Mouse (Mus musculus): Measurements from ENCODE around the gene Pfas. TPM values are rescaled to one million over a fixed set of nuclear protein-coding genes. Genes with fewer than 3 reads are reported as not detected.

Gene Pfas
- polyA plus RNA-seq, 1 experiment from 2014 or later: 24.1 TPM

GRCm38 (mm10) chr11:69045531-69046394, 37.5 kb upstream of the Pfas start, which contains the start of gene Aurkb:
Gene Aurkb (plus strand): TSS chr11:69045647.
- Histone ChIP-seq H3K36me3 (ENCODE audit: control insufficient read depth, insufficient read depth, low read length) (peaks cover 3% of the 10 kb centered on the region), H3K9ac (ENCODE audit: low read length) (peak within 1 kb of the TSS; percentile 86), H3K27me3 (ENCODE audit: control insufficient read depth, insufficient read depth, low read length) (no peaks in the 10 kb centered on the region), H3K27ac (ENCODE audit: low read length) (peak within 1 kb of the TSS; percentile 90), H3K9me3 (replicated peaks; ENCODE audit: control insufficient read depth, low read length) (no peaks in the 10 kb centered on the region), H3K4me3 (replicated peaks; ENCODE audit: low read length) (peak within 1 kb of the TSS; percentile 88), H3K4me1 (ENCODE audit: control insufficient read depth, insufficient read depth, low read length) (peaks cover 12% of the 10 kb centered on the region), H3K4me2 (ENCODE audit: low read depth, low read length) (peak within 1 kb of the TSS; percentile 79)
- under 1% methylated on average over 54 of the region's 54 CpGs for WGBS
- ATAC-seq (ENCODE audit: insufficient read depth, low FRiP score): peak; percentile 75

GRCm38 (mm10) chr11:69038173-69038572, 29.9 kb upstream of the Pfas start:
- H3K27ac ChIP-seq (ENCODE audit: low read length): no peak overlapping the region; the same call in 1 of the 2 replicates

GRCm38 (mm10) chr11:69037231-69038061, 29.2 kb upstream of the Pfas start:
- H3K4me2 ChIP-seq (ENCODE audit: low read depth, low read length): peak overlapping the region; percentile 76
- peaks cover 26% of the 10 kb centered on the region for H3K4me1 ChIP-seq (ENCODE audit: control insufficient read depth, insufficient read depth, low read length)
- peaks cover 18% of the 10 kb centered on the region for H3K36me3 ChIP-seq (ENCODE audit: control insufficient read depth, insufficient read depth, low read length)
- peak; percentile 39; the same call in 1 of the 2 replicates for ATAC-seq (ENCODE audit: insufficient read depth, low FRiP score)
- peak overlapping the region; percentile 85 for H3K9ac ChIP-seq (ENCODE audit: low read length)
- under 1% methylated on average over 34 of the region's 34 CpGs for WGBS
- no peaks in the 10 kb centered on the region for H3K27me3 ChIP-seq (ENCODE audit: control insufficient read depth, insufficient read depth, low read length)
- no peaks in the 10 kb centered on the region for H3K9me3 ChIP-seq (replicated peaks; ENCODE audit: control insufficient read depth, low read length)
- H3K4me3 ChIP-seq (replicated peaks; ENCODE audit: low read length): peak overlapping the region; percentile 87
- H3K27ac ChIP-seq (ENCODE audit: low read length): peak overlapping the region; percentile 87

More at GRCm38 (mm10) chr11:69038173-69038572, 29.9 kb upstream of the Pfas start:
- peaks cover 16% of the 10 kb centered on the region for H3K36me3 ChIP-seq (ENCODE audit: control insufficient read depth, insufficient read depth, low read length)
- H3K4me1 ChIP-seq (ENCODE audit: control insufficient read depth, insufficient read depth, low read length): peaks cover 26% of the 10 kb centered on the region
- no peak overlapping the region for H3K9ac ChIP-seq (ENCODE audit: low read length)
- H3K4me3 ChIP-seq (replicated peaks; ENCODE audit: low read length): no peak overlapping the region
- no peak overlapping the region for H3K4me2 ChIP-seq (ENCODE audit: low read depth, low read length)
- ATAC-seq (ENCODE audit: insufficient read depth, low FRiP score): no peak
- H3K9me3 ChIP-seq (replicated peaks; ENCODE audit: control insufficient read depth, low read length): no peaks in the 10 kb centered on the region
- no peaks in the 10 kb centered on the region for H3K27me3 ChIP-seq (ENCODE audit: control insufficient read depth, insufficient read depth, low read length)
- 75% methylated on average over 5 of the region's 5 CpGs for WGBS

- Histone ChIP-seq H3K9me3 (replicated peaks; ENCODE audit: control insufficient read depth, low read length) (no peaks in the 10 kb centered on the region), H3K36me3 (ENCODE audit: control insufficient read depth, insufficient read depth, low read length) (peaks cover 18% of the 10 kb centered on the region), H3K27me3 (ENCODE audit: control insufficient read depth, insufficient read depth, low read length) (no peaks in the 10 kb centered on the region), H3K4me2 (ENCODE audit: low read depth, low read length) (peak overlapping the region; percentile 76), H3K27ac (ENCODE audit: low read length) (peak overlapping the region; percentile 87), H3K4me3 (replicated peaks; ENCODE audit: low read length) (peak overlapping the region; percentile 87), H3K4me1 (ENCODE audit: control insufficient read depth, insufficient read depth, low read length) (peaks cover 26% of the 10 kb centered on the region), H3K9ac (ENCODE audit: low read length) (peak overlapping the region; percentile 85)
- WGBS: 9% methylated on average over 20 of the region's 20 CpGs
- peak; percentile 22; the same call in 1 of the 2 replicates for ATAC-seq (ENCODE audit: insufficient read depth, low FRiP score)
These were observed 28.4 kb upstream of the Pfas start for GRCm38 (mm10) chr11:69036486-69037230.

- peak overlapping the region; percentile 76 for H3K4me2 ChIP-seq (ENCODE audit: low read depth, low read length)
- WGBS: 7% methylated on average over 8 of the region's 8 CpGs
- peaks cover 26% of the 10 kb centered on the region for H3K4me1 ChIP-seq (ENCODE audit: control insufficient read depth, insufficient read depth, low read length)
- ATAC-seq (ENCODE audit: insufficient read depth, low FRiP score): no peak
- peaks cover 18% of the 10 kb centered on the region for H3K36me3 ChIP-seq (ENCODE audit: control insufficient read depth, insufficient read depth, low read length)
- H3K4me3 ChIP-seq (replicated peaks; ENCODE audit: low read length): peak overlapping the region; percentile 87; the same call in 1 of the 2 replicates
- H3K9me3 ChIP-seq (replicated peaks; ENCODE audit: control insufficient read depth, low read length): no peaks in the 10 kb centered on the region
- no peaks in the 10 kb centered on the region for H3K27me3 ChIP-seq (ENCODE audit: control insufficient read depth, insufficient read depth, low read length)
- H3K9ac ChIP-seq (ENCODE audit: low read length): peak overlapping the region; percentile 43; the same call in 1 of the 2 replicates
- peak overlapping the region; percentile 79 for H3K27ac ChIP-seq (ENCODE audit: low read length)
These were observed 27.6 kb upstream of the Pfas start for GRCm38 (mm10) chr11:69035849-69036248.

- Histone ChIP-seq H3K27me3 (ENCODE audit: control insufficient read depth, insufficient read depth, low read length) (no peaks in the 10 kb centered on the region), H3K4me2 (ENCODE audit: low read depth, low read length) (peak overlapping the region; percentile 34; the same call in 1 of the 2 replicates), H3K9me3 (replicated peaks; ENCODE audit: control insufficient read depth, low read length) (no peaks in the 10 kb centered on the region), H3K4me1 (ENCODE audit: control insufficient read depth, insufficient read depth, low read length) (peaks cover 26% of the 10 kb centered on the region), H3K4me3 (replicated peaks; ENCODE audit: low read length) (0 out of 2 replicates have a peak overlapping the region, but pooled peaks have one; percentile 87), H3K27ac (ENCODE audit: low read length) (peak overlapping the region; percentile 79), H3K36me3 (ENCODE audit: control insufficient read depth, insufficient read depth, low read length) (peaks cover 18% of the 10 kb centered on the region), H3K9ac (ENCODE audit: low read length) (0 out of 2 replicates have a peak overlapping the region, but pooled peaks have one; percentile 32)
- 83% methylated on average over 9 of the region's 9 CpGs for WGBS
- ATAC-seq (ENCODE audit: insufficient read depth, low FRiP score): no peak
These were observed 27.2 kb upstream of the Pfas start for GRCm38 (mm10) chr11:69035411-69035810.

- 86% methylated on average over 3 of the region's 3 CpGs for WGBS
- no peaks in the 10 kb centered on the region for H3K27me3 ChIP-seq (ENCODE audit: control insufficient read depth, insufficient read depth, low read length)
- ATAC-seq (ENCODE audit: insufficient read depth, low FRiP score): no peak
- H3K36me3 ChIP-seq (ENCODE audit: control insufficient read depth, insufficient read depth, low read length): peaks cover 18% of the 10 kb centered on the region
- H3K4me3 ChIP-seq (replicated peaks; ENCODE audit: low read length): no peak overlapping the region
- H3K4me1 ChIP-seq (ENCODE audit: control insufficient read depth, insufficient read depth, low read length): peaks cover 23% of the 10 kb centered on the region
- H3K4me2 ChIP-seq (ENCODE audit: low read depth, low read length): no peak overlapping the region
- H3K9ac ChIP-seq (ENCODE audit: low read length): no peak overlapping the region
- H3K9me3 ChIP-seq (replicated peaks; ENCODE audit: control insufficient read depth, low read length): no peaks in the 10 kb centered on the region
- H3K27ac ChIP-seq (ENCODE audit: low read length): no peak overlapping the region
These were observed 26.3 kb upstream of the Pfas start for GRCm38 (mm10) chr11:69034585-69034984.

GRCm38 (mm10) chr11:69033552-69033951, 25.3 kb upstream of the Pfas start:
- no peak for ATAC-seq (ENCODE audit: insufficient read depth, low FRiP score)
- no peak overlapping the region for H3K4me2 ChIP-seq (ENCODE audit: low read depth, low read length)
- WGBS: 77% methylated on average over 9 of the region's 9 CpGs
- no peak overlapping the region for H3K9ac ChIP-seq (ENCODE audit: low read length)
- no peaks in the 10 kb centered on the region for H3K27me3 ChIP-seq (ENCODE audit: control insufficient read depth, insufficient read depth, low read length)
- peaks cover 20% of the 10 kb centered on the region for H3K36me3 ChIP-seq (ENCODE audit: control insufficient read depth, insufficient read depth, low read length)
- H3K4me1 ChIP-seq (ENCODE audit: control insufficient read depth, insufficient read depth, low read length): peaks cover 13% of the 10 kb centered on the region
- H3K27ac ChIP-seq (ENCODE audit: low read length): no peak overlapping the region
- no peak overlapping the region for H3K4me3 ChIP-seq (replicated peaks; ENCODE audit: low read length)
- no peaks in the 10 kb centered on the region for H3K9me3 ChIP-seq (replicated peaks; ENCODE audit: control insufficient read depth, low read length)
